Mouse (Mus musculus) testis, adult 2 months (tissue): Measurements from ENCODE around the gene Ncam1.

Experiments
- CTCF ChIP-seq: fragments of 200-500 bp; IDR thresholded peaks from 2 replicates; pipeline ENCODE4 v1.5.1; 2012; ENCODE audit warnings: low read depth, mild to moderate bottlenecking, inconsistent platforms, low read length, moderate library complexity; ENCODE audit not compliant: control insufficient read depth, insufficient read depth, insufficient replicate concordance
- POLR2A ChIP-seq: fragments of 200-500 bp; IDR thresholded peaks from 2 replicates; pipeline ENCODE4 v1.6.1; 2012; ENCODE audit warnings: low read depth, mild to moderate bottlenecking, inconsistent platforms, low read length, moderate library complexity; ENCODE audit not compliant: control insufficient read depth

DNA sequence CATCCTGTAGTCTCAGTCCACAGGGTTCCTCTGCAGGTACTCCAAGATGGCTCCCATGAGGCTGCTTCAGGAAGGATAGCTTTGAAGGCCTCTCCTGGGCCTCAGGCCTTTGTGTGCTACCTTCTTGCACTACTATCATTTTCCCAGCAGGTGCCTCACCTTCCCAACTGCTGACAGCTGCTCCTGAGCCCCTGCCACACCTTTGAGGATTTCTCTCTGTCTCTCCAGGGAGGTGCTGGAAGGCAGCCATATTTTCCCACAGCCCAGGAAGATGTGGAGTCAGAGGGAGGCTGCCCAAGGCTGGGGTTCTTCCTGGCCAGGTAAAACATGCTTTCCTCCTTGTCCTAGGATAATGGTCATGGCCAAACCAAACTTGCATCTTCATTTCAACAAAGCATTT lies 83.6 kb downstream of the Ncam1 start:
- TF ChIP-seq POLR2A (no peak), CTCF (no peak)
